Comparison of ENCODE assay signal across 9 mouse cellular contexts in genomic region chr11:76180146-76180540, GRCm38 (mm10). TPM values are rescaled to one million over a fixed set of nuclear protein-coding genes. Genes with fewer than 3 reads are reported as not detected.
DNase-seq lines count a peak whose midpoint lies in the region; ATAC-seq and TF ChIP-seq lines count a peak whose summit lies in the region.
"Had no signal": no experiment of that assay in that cellular context is flagged by ENCODE, and none has a peak within 500 bp of the region (broad histone marks: within the 10 kb centered on the region; RNA-seq: fewer than 3 reads in every experiment).

No protein-coding gene starts in this region.

- no peak overlapping the region for H3K27ac ChIP-seq in heart, embryonic 12.5 days (ENCODE audit: poor library complexity, severe bottlenecking)
- peak overlapping the region; percentile 69 for H3K27ac ChIP-seq in MEL (ENCODE audit: control insufficient read depth, low read depth, low read length)
- H3K27ac ChIP-seq in hindbrain, embryonic 10.5 days = peak overlapping the region; percentile 83; the same call in 1 of the 2 replicates
- peak overlapping the region; percentile 52 for H3K27ac ChIP-seq in macrophage

- peaks cover 23% of the 10 kb centered on the region for H3K79me2 ChIP-seq in MEL (ENCODE audit: control insufficient read depth, insufficient read depth, low read length, poor library complexity)
- peaks cover 43% of the 10 kb centered on the region for H3K79me2 ChIP-seq in macrophage (ENCODE audit: inconsistent target)

- intact Hi-C loops in heart, postnatal 10 days (cut with DNase I) = no loop called here

- peak overlapping the region; percentile 80 for H3K9ac ChIP-seq in heart, embryonic 12.5 days
- peak overlapping the region; percentile 85 for H3K9ac ChIP-seq in MEL (ENCODE audit: control insufficient read depth, low read depth, low read length, poor library complexity, severe bottlenecking)

- TF ChIP-seq RAD21 in MEL (IDR thresholded peaks at IDR 0.05; ENCODE audit: low read depth, low read length) = no peak

- ATAC-seq in heart, embryonic 12.5 days (ENCODE audit: insufficient number of reproducible peaks, low FRiP score) = no peak

- no peak for TF ChIP-seq CTCF in MEL (IDR thresholded peaks at IDR 0.05 in 2 of 3, conservative IDR thresholded peaks at IDR 0.05 in 1 of 3; ENCODE audit: control insufficient read depth in 1 of 3, insufficient read depth in 1 of 3, low read depth in 2 of 3, low read length in 3 of 3, poor library complexity in 1 of 3, severe bottlenecking in 1 of 3)

- no peak for TF ChIP-seq EP300 in MEL (IDR thresholded peaks at IDR 0.05; ENCODE audit: low read depth in 1 of 2, low read length in 2 of 2)

- WGBS in heart, embryonic 12.5 days = 13% methylated on average over 7 of the region's 7 CpGs
- WGBS in hindbrain, embryonic 10.5 days = 23% methylated on average over 7 of the region's 7 CpGs
- 19% methylated on average over 7 of the region's 7 CpGs for WGBS in macrophage (ENCODE audit: missing documents)

- 0 out of 2 replicates have a peak, but pooled peaks cover 7% of the 10 kb centered on the region for H3K36me3 ChIP-seq in heart, embryonic 12.5 days
- peaks cover 1 to 13% of the 10 kb centered on the region in 2 experiments; a peak in 3 of 4 replicates for H3K36me3 ChIP-seq in MEL (ENCODE audit: control insufficient read depth in 1 of 2, insufficient read depth in 2 of 2, low read length in 2 of 2)
- H3K36me3 ChIP-seq in hindbrain, embryonic 10.5 days = peaks cover 8% of the 10 kb centered on the region; the same call in 1 of the 2 replicates
- H3K36me3 ChIP-seq in macrophage (ENCODE audit: inconsistent target) = no peaks in the 10 kb centered on the region

- peak overlapping the region; percentile 75 for H3K4me3 ChIP-seq in heart, embryonic 12.5 days
- peak overlapping the region; percentile 76 to 78 for H3K4me3 ChIP-seq in MEL (ENCODE audit: control insufficient read depth in 1 of 2, insufficient read depth in 1 of 2, low read depth in 2 of 2, low read length in 2 of 2)
- peak overlapping the region; percentile 90 for H3K4me3 ChIP-seq in hindbrain, embryonic 10.5 days
- peak overlapping the region; percentile 98 for H3K4me3 ChIP-seq in macrophage (ENCODE audit: inconsistent target)

- no peak for TF ChIP-seq POLR2A in MEL (IDR thresholded peaks at IDR 0.05; ENCODE audit: control insufficient read depth in 1 of 2, insufficient read depth in 1 of 2, low read depth in 1 of 2, low read length in 2 of 2, poor library complexity in 1 of 2)

- no peak for DNase-seq in heart, postnatal 10 days
- DNase-seq in MEL (ENCODE audit: low read depth, low spot score) = no peak
- no peak for DNase-seq in hindbrain, embryonic 10.5 days (ENCODE audit: low spot score)
- DNase-seq in urinary bladder, adult 18-20 months (ENCODE audit: low spot score in 2 of 2) = no peak
- DNase-seq in urinary bladder, postnatal 25 days (ENCODE audit: low spot score) = no peak
- no peak for DNase-seq in kidney, postnatal 25 days

- peaks cover 11% of the 10 kb centered on the region for H3K4me1 ChIP-seq in heart, embryonic 12.5 days (replicated peaks)
- H3K4me1 ChIP-seq in MEL (ENCODE audit: control insufficient read depth in 1 of 2, insufficient read depth in 2 of 2, low read length in 2 of 2) = peaks cover 7 to 9% of the 10 kb centered on the region in 2 experiments
- peaks cover 17% of the 10 kb centered on the region for H3K4me1 ChIP-seq in hindbrain, embryonic 10.5 days (replicated peaks)

- peak overlapping the region; percentile 95 for H3K4me2 ChIP-seq in heart, embryonic 12.5 days

- no peaks in the 10 kb centered on the region for H3K9me3 ChIP-seq in heart, embryonic 12.5 days (replicated peaks)
- no peaks in the 10 kb centered on the region for H3K9me3 ChIP-seq in MEL (replicated peaks; ENCODE audit: insufficient read depth, low read length)
- no peaks in the 10 kb centered on the region for H3K9me3 ChIP-seq in hindbrain, embryonic 10.5 days

- no peaks in the 10 kb centered on the region for H3K27me3 ChIP-seq in heart, embryonic 12.5 days (replicated peaks)
- no peaks in the 10 kb centered on the region for H3K27me3 ChIP-seq in MEL (ENCODE audit: control insufficient read depth in 1 of 2, insufficient read depth in 2 of 2, low read length in 2 of 2)
- no peaks in the 10 kb centered on the region for H3K27me3 ChIP-seq in hindbrain, embryonic 10.5 days (ENCODE audit: insufficient read depth, poor library complexity, severe bottlenecking)

TF ChIP-seq in MEL, 35 proteins besides CTCF, POLR2A, EP300 and RAD21:
- TF ChIP-seq SIN3A (IDR thresholded peaks at IDR 0.05; ENCODE audit: low read length) = no peak
- peak; percentile 46 for TF ChIP-seq ZNF384 (IDR thresholded peaks at IDR 0.05; ENCODE audit: low read depth, low read length)
- 0 out of 2 replicates have a peak, but pooled peaks have one; percentile 7 for TF ChIP-seq TBP (IDR thresholded peaks at IDR 0.05; ENCODE audit: low read depth, low read length)
- no peak for TF ChIP-seq GATA1 (IDR thresholded peaks at IDR 0.05; ENCODE audit: low read depth, low read length)

RNA-seq across cellular contexts. Expression of gene Fam57a, which starts 0.7 kb away (rescaled TPM):
- 28.3 and 28.7 TPM in 2 replicates for polyA plus RNA-seq in heart, embryonic 12.5 days (2016; fragmentation: Nextera tagmentation; extraction: Ambion mirVana)
- 1 to 10 TPM; 8.0 to 8.3 TPM for total RNA-seq in heart, postnatal 10 days (2021)
- 6.6 and 8.5 TPM in 2 replicates for total RNA-seq in MEL (2012; rRNA removed)
- 1 to 10 TPM in 1 of 2 experiments, not detected in 1; 8.8 TPM for polyA plus RNA-seq in MEL (2012; ENCODE audit: insufficient read depth in 1 of 2, insufficient read length in 2 of 2, low read depth in 1 of 2, low replicate concordance in 2 of 2, missing spikeins in 1 of 2)
- 32.6 and 33.6 TPM in 2 replicates for polyA plus RNA-seq in hindbrain, embryonic 10.5 days (2016; fragmentation: Nextera tagmentation; extraction: Ambion mirVana)
- 1 to 10 TPM in 21 of 26 experiments, under 1 TPM in 3, not detected in 2; 0.27 to 4.7 (median 1.9) TPM for total RNA-seq in macrophage (2018; cell fraction: chromatin; rRNA removed)
- 1 to 10 TPM; 1.4 to 3.5 (median 2.4) TPM for total RNA-seq in macrophage (2018; cell fraction: cytosol; rRNA removed)
- 1 to 10 TPM in 24 of 26 experiments, under 1 TPM in 2; 0.64 to 9.2 (median 2.4) TPM for total RNA-seq in macrophage (2018; cell fraction: nucleus; rRNA removed)
- 1.5 to 6.1 TPM (median 2.5 TPM) in 3 replicates for polyA plus RNA-seq in macrophage (2018)

RNA-seq across cellular contexts. Expression of gene Vps53, which starts 0.7 kb away (rescaled TPM):
- 32.2 and 34.2 TPM in 2 replicates for polyA plus RNA-seq in heart, embryonic 12.5 days (2016; fragmentation: Nextera tagmentation; extraction: Ambion mirVana)
- 10 to 100 TPM; 31.0 to 32.7 TPM for total RNA-seq in heart, postnatal 10 days (2021)
- total RNA-seq in MEL (2012; rRNA removed) = 47.2 and 50.4 TPM in 2 replicates
- 10 to 100 TPM in 1 of 2 experiments, not detected in 1; 38.4 TPM for polyA plus RNA-seq in MEL (2012; ENCODE audit: insufficient read depth in 1 of 2, insufficient read length in 2 of 2, low read depth in 1 of 2, low replicate concordance in 2 of 2, missing spikeins in 1 of 2)
- polyA plus RNA-seq in hindbrain, embryonic 10.5 days (2016; fragmentation: Nextera tagmentation; extraction: Ambion mirVana) = 37.9 and 48.3 TPM in 2 replicates
- 10 to 100 TPM; 17.1 to 98.0 (median 84.4) TPM for total RNA-seq in macrophage (2018; cell fraction: chromatin; rRNA removed)
- total RNA-seq in macrophage (2018; cell fraction: cytosol; rRNA removed) = 10 to 100 TPM; 30.6 to 46.3 (median 39.8) TPM
- 10 to 100 TPM; 16.2 to 79.5 (median 44.3) TPM for total RNA-seq in macrophage (2018; cell fraction: nucleus; rRNA removed)
- 40.3 to 55.9 TPM (median 45.5 TPM) in 3 replicates for polyA plus RNA-seq in macrophage (2018)

RNA-seq across cellular contexts. Expression of gene Dbil5, which starts 37.3 kb away (rescaled TPM):
- 0.64 and 0.72 TPM in 2 replicates for polyA plus RNA-seq in heart, embryonic 12.5 days (2016; fragmentation: Nextera tagmentation; extraction: Ambion mirVana)
- total RNA-seq in heart, postnatal 10 days (2021) = under 1 TPM in 1 of 2 experiments, not detected in 1; 0.50 TPM
- 0.62 and 2.4 TPM in 2 replicates for total RNA-seq in MEL (2012; rRNA removed)
- polyA plus RNA-seq in MEL (2012; ENCODE audit: insufficient read depth in 1 of 2, insufficient read length in 2 of 2, low read depth in 1 of 2, low replicate concordance in 2 of 2, missing spikeins in 1 of 2) (under 1 TPM in 1 of 2 experiments, not detected in 1; 0.67 TPM), macrophage (2018) (not detected in 3 replicates)
- 0.48 and 0.51 TPM in 2 replicates for polyA plus RNA-seq in hindbrain, embryonic 10.5 days (2016; fragmentation: Nextera tagmentation; extraction: Ambion mirVana)
- total RNA-seq in macrophage (2018; cell fraction: chromatin; rRNA removed) = 1 to 10 TPM in 1 of 26 experiments, not detected in 25; 1.8 TPM
- total RNA-seq in macrophage (2018; cell fraction: cytosol; rRNA removed) = under 1 TPM in 17 of 26 experiments, not detected in 9; 0.19 to 0.99 (median 0.47) TPM
- not detected for total RNA-seq in macrophage (2018; cell fraction: nucleus; rRNA removed)
- total RNA-seq: gastrocnemius, adult 8-10 months had no signal

RNA-seq across cellular contexts. Expression of gene Gemin4, which starts 37.3 kb away (rescaled TPM):
- 19.0 and 25.7 TPM in 2 replicates for polyA plus RNA-seq in heart, embryonic 12.5 days (2016; fragmentation: Nextera tagmentation; extraction: Ambion mirVana)
- 1 to 10 TPM; 3.1 to 5.9 TPM for total RNA-seq in heart, postnatal 10 days (2021)
- 23.8 and 26.1 TPM in 2 replicates for total RNA-seq in MEL (2012; rRNA removed)
- polyA plus RNA-seq in MEL (2012; ENCODE audit: insufficient read depth in 1 of 2, insufficient read length in 2 of 2, low read depth in 1 of 2, low replicate concordance in 2 of 2, missing spikeins in 1 of 2) = 10 to 100 TPM; 17.8 to 95.7 TPM
- polyA plus RNA-seq in hindbrain, embryonic 10.5 days (2016; fragmentation: Nextera tagmentation; extraction: Ambion mirVana) = 45.4 and 49.9 TPM in 2 replicates
- 10 to 100 TPM in 4 of 26 experiments, 1 to 10 TPM in 15, under 1 TPM in 6, not detected in 1; 0.44 to 14.6 (median 2.6) TPM for total RNA-seq in macrophage (2018; cell fraction: chromatin; rRNA removed)
- total RNA-seq in macrophage (2018; cell fraction: cytosol; rRNA removed) = 10 to 100 TPM in 1 of 26 experiments, 1 to 10 TPM in 25; 1.6 to 11.1 (median 3.3) TPM
- total RNA-seq in macrophage (2018; cell fraction: nucleus; rRNA removed) = 10 to 100 TPM in 2 of 26 experiments, 1 to 10 TPM in 23, not detected in 1; 1.1 to 14.3 (median 2.4) TPM
- 3.1 to 12.0 TPM (median 3.1 TPM) in 3 replicates for polyA plus RNA-seq in macrophage (2018)
